Mouse (Mus musculus) forebrain, embryonic 16.5 days (tissue): Measurements from ENCODE around the gene Mal. TPM values are rescaled to one million over a fixed set of nuclear protein-coding genes. Genes with fewer than 3 reads are reported as not detected.
"Not testable (repeated sequence)": the region's sequence is repeated elsewhere in the genome, so short reads cannot be mapped to it uniquely, and the experiment has no call there.

Experiments used
- ATAC-seq: fragments of 200-750 bp; cut with Nextera tagmentation; 2 replicates; pipeline ENCODE4 v1.8.0; 2017; ENCODE audit warnings: mild to moderate bottlenecking, moderate library complexity
- H3K27ac ChIP-seq: fragments of 300-500 bp; sonication (generic); 2 replicates; pipeline ENCODE4 v1.5.1; 2014; ENCODE audit warnings: low read length, control low read depth
- H3K27me3 ChIP-seq: fragments of 300-500 bp; sonication (generic); replicated peaks from 2 replicates; pipeline ENCODE4 v1.6.1; 2014; ENCODE audit warnings: low read length; ENCODE audit not compliant: control insufficient read depth, insufficient read depth
- H3K36me3 ChIP-seq: fragments of 300-500 bp; sonication (generic); 2 replicates; pipeline ENCODE4 v1.6.1; 2014; ENCODE audit not compliant: control insufficient read depth, insufficient read depth
- H3K4me1 ChIP-seq: fragments of 300-500 bp; sonication (generic); replicated peaks from 2 replicates; pipeline ENCODE4 v1.6.1; 2014; ENCODE audit warnings: low read length; ENCODE audit not compliant: control insufficient read depth, insufficient read depth
- H3K4me2 ChIP-seq: fragments of 300-500 bp; sonication (generic); 2 replicates; pipeline ENCODE4 v1.6.1; 2014; ENCODE audit warnings: mild to moderate bottlenecking, low read length, control low read depth
- H3K4me3 ChIP-seq: fragments of 300-500 bp; sonication (generic); replicated peaks from 2 replicates; pipeline ENCODE4 v1.5.1; 2014; ENCODE audit warnings: mild to moderate bottlenecking, low read length, control low read depth
- H3K9ac ChIP-seq: fragments of 300-500 bp; sonication (generic); replicated peaks from 2 replicates; pipeline ENCODE4 v1.6.1; 2014; ENCODE audit warnings: low read depth, low read length, control low read depth
- H3K9me3 ChIP-seq: fragments of 300-500 bp; sonication (generic); 2 replicates; pipeline ENCODE4 v1.6.1; 2016; ENCODE audit warnings: low read length; ENCODE audit not compliant: control insufficient read depth
- WGBS: fragments of 180-500 bp; shearing (Covaris S2); extraction: QIAGEN DNeasy Blood & Tissue Kit; methylation state at CpG from one replicate; pipeline ENCODE4 v1.1.7; 2014; 5-methylcytosine and 5-hydroxymethylcytosine counted together
- polyA plus RNA-seq: library from polyadenylated mRNA; unstranded; fragments of >200 nt; fragmentation: Nextera tagmentation; extraction: Ambion mirVana; gene quantifications from 2 replicates; pipeline ENCODE4 v1.2.1, GENCODE M21; 2015

Mal gene
- polyA plus RNA-seq, 1 experiment from 2014 or later = 0.72 TPM

GRCm38 (mm10) chr2:127608234-127608633 lies 48.3 kb downstream of the Mal start:
- 47% methylated on average over 3 of the region's 3 CpGs for WGBS
- H3K36me3 ChIP-seq = peaks cover 13% of the 10 kb centered on the region; the same call in 1 of the 2 replicates
- H3K9me3 ChIP-seq = no peaks in the 10 kb centered on the region
- no peaks in the 10 kb centered on the region for H3K4me1 ChIP-seq
- no peak overlapping the region for H3K4me2 ChIP-seq
- no peak overlapping the region for H3K4me3 ChIP-seq
- H3K27ac ChIP-seq = no peak overlapping the region
- H3K27me3 ChIP-seq = no peaks in the 10 kb centered on the region
- H3K9ac ChIP-seq = no peak overlapping the region
- peak; percentile 47 for ATAC-seq

GRCm38 (mm10) chr2:127605203-127605602 lies 51.3 kb downstream of the Mal start:
- 88% methylated on average over 3 of the region's 3 CpGs for WGBS
- Histone ChIP-seq H3K9ac (no peak overlapping the region), H3K4me3 (no peak overlapping the region), H3K4me1 (no peaks in the 10 kb centered on the region), H3K4me2 (no peak overlapping the region), H3K27me3 (no peaks in the 10 kb centered on the region), H3K9me3 (no peaks in the 10 kb centered on the region), H3K36me3 (peaks cover 34% of the 10 kb centered on the region), H3K27ac (no peak overlapping the region)
- ATAC-seq = no peak

GRCm38 (mm10) chr2:127603383-127603782 lies 53.1 kb downstream of the Mal start:
- not testable (repeated sequence) for H3K9me3 ChIP-seq, H3K4me1 ChIP-seq
- 97% methylated on average over 5 of the region's 8 CpGs for WGBS

GRCm38 (mm10) chr2:127590840-127591239 lies 65.7 kb downstream of the Mal start:
- no peak overlapping the region for H3K4me3 ChIP-seq
- H3K27ac ChIP-seq = no peak overlapping the region
- no peak overlapping the region for H3K9ac ChIP-seq
- no peaks in the 10 kb centered on the region for H3K27me3 ChIP-seq
- H3K4me1 ChIP-seq = peaks cover 16% of the 10 kb centered on the region
- H3K36me3 ChIP-seq = peaks cover 19% of the 10 kb centered on the region
- H3K4me2 ChIP-seq = no peak overlapping the region
- 89% methylated on average over 4 of the region's 4 CpGs for WGBS
- H3K9me3 ChIP-seq = no peaks in the 10 kb centered on the region
- ATAC-seq = no peak

More at GRCm38 (mm10) chr2:127603383-127603782, 53.1 kb downstream of the Mal start:
- H3K4me2 ChIP-seq, H3K27me3 ChIP-seq, H3K4me3 ChIP-seq, ATAC-seq, H3K27ac ChIP-seq, H3K9ac ChIP-seq: not testable (repeated sequence)
- peaks cover 47% of the 10 kb centered on the region for H3K36me3 ChIP-seq

GRCm38 (mm10) chr2:127590204-127590603 lies 66.3 kb downstream of the Mal start:
- no peak overlapping the region for H3K27ac ChIP-seq
- 79% methylated on average over 15 of the region's 15 CpGs for WGBS
- H3K4me1 ChIP-seq = peaks cover 16% of the 10 kb centered on the region
- peaks cover 12% of the 10 kb centered on the region for H3K36me3 ChIP-seq
- no peak for ATAC-seq
- H3K4me2 ChIP-seq = no peak overlapping the region
- no peaks in the 10 kb centered on the region for H3K27me3 ChIP-seq
- no peak overlapping the region for H3K9ac ChIP-seq
- H3K9me3 ChIP-seq = no peaks in the 10 kb centered on the region
- H3K4me3 ChIP-seq = no peak overlapping the region

GRCm38 (mm10) chr2:127588897-127589296 lies 67.6 kb downstream of the Mal start:
- Histone ChIP-seq H3K4me3 (no peak overlapping the region), H3K9ac (no peak overlapping the region), H3K4me2 (no peak overlapping the region), H3K9me3 (no peaks in the 10 kb centered on the region), H3K4me1 (peaks cover 22% of the 10 kb centered on the region), H3K27ac (no peak overlapping the region), H3K36me3 (peaks cover 8% of the 10 kb centered on the region), H3K27me3 (no peaks in the 10 kb centered on the region)
- 86% methylated on average over 9 of the region's 9 CpGs for WGBS
- ATAC-seq = no peak

- Histone ChIP-seq H3K27me3 (no peaks in the 10 kb centered on the region), H3K4me2 (peak overlapping the region; percentile 71), H3K27ac (peak overlapping the region; percentile 95), H3K4me1 (peaks cover 29% of the 10 kb centered on the region), H3K9ac (peak overlapping the region; percentile 96), H3K4me3 (peak overlapping the region; percentile 97), H3K9me3 (no peaks in the 10 kb centered on the region), H3K36me3 (peaks cover 3% of the 10 kb centered on the region; the same call in 1 of the 2 replicates)
- peak; percentile 22; the same call in 1 of the 2 replicates for ATAC-seq
- under 1% methylated on average over 22 of the region's 22 CpGs for whole genome bisulfite sequencing
Observed at GRCm38 (mm10) chr2:127587514-127587844, 69.0 kb downstream of the Mal start.

GRCm38 (mm10) chr2:127586694-127587513 lies 69.6 kb downstream of the Mal start, which contains the start of the genes Zfp661 and Mrps5:
Gene Zfp661 (minus strand): TSS chr2:127587094.
Gene Mrps5 (plus strand): TSS chr2:127587222.
- ATAC-seq = peak; percentile 81
- Histone ChIP-seq H3K27me3 (no peaks in the 10 kb centered on the region), H3K36me3 (no peaks in the 10 kb centered on the region; the same call in 1 of the 2 replicates), H3K4me1 (peaks cover 29% of the 10 kb centered on the region), H3K4me3 (peak within 1 kb of the TSS; percentile 97), H3K4me2 (peak within 1 kb of the TSS; percentile 71), H3K27ac (peak within 1 kb of the TSS; percentile 95), H3K9ac (peak within 1 kb of the TSS; percentile 96), H3K9me3 (no peaks in the 10 kb centered on the region)
- WGBS = 3% methylated on average over 39 of the region's 39 CpGs

- peak overlapping the region; percentile 75 for H3K9ac ChIP-seq
- WGBS = 0% methylated on average over 24 of the region's 24 CpGs
- no peak overlapping the region for H3K27ac ChIP-seq
Observed at GRCm38 (mm10) chr2:127584436-127584858, 72.0 kb downstream of the Mal start.

More at GRCm38 (mm10) chr2:127584436-127584858, 72.0 kb downstream of the Mal start:
- peak; percentile 91 for ATAC-seq
- no peaks in the 10 kb centered on the region for H3K36me3 ChIP-seq
- H3K4me2 ChIP-seq = peak overlapping the region; percentile 81
- H3K9me3 ChIP-seq = no peaks in the 10 kb centered on the region
- H3K4me3 ChIP-seq = peak overlapping the region; percentile 84
- peaks cover 29% of the 10 kb centered on the region for H3K4me1 ChIP-seq
- H3K27me3 ChIP-seq = no peaks in the 10 kb centered on the region
